10 mouse cellular contexts compared by ENCODE assay signal in genomic region chr5:121187580-121188001, GRCm38 (mm10). TPM values are rescaled to one million over a fixed set of nuclear protein-coding genes. Genes with fewer than 3 reads are reported as not detected.
DNase-seq lines count a peak whose midpoint lies in the region; TF ChIP-seq lines count a peak whose summit lies in the region.
"Had no signal": no experiment of that assay in that cellular context is flagged by ENCODE, and none has a peak within 500 bp of the region (broad histone marks: within the 10 kb centered on the region; RNA-seq: fewer than 3 reads in every experiment).

No protein-coding gene starts in this region.

- intact Hi-C loops in left cerebral cortex, adult 2 months (cut with DNase I), result no loop called here
- intact Hi-C loops in heart, postnatal 10 days (cut with DNase I), result no loop called here

- no peak; the same call in 1 of the 2 replicates for TF ChIP-seq CTCF in left cerebral cortex, adult 2 months (IDR thresholded peaks at IDR 0.05)

- H3K4me1 ChIP-seq in brown adipose tissue, adult 24 weeks (ENCODE audit: control insufficient read depth, insufficient read depth, insufficient read length, low read length), result peaks cover 42% of the 10 kb centered on the region

- H3K27ac ChIP-seq in left cerebral cortex, adult 2 months, result peak overlapping the region; percentile 80
- H3K27ac ChIP-seq in brown adipose tissue, adult 24 weeks (replicated peaks; ENCODE audit: low read depth, low read length), result peak overlapping the region; percentile 7; the same call in 1 of the 2 replicates
- H3K27ac ChIP-seq: stomach, embryonic 15.5 days had no signal

- H3K4me3 ChIP-seq in left cerebral cortex, adult 2 months, result no peak overlapping the region
- no peak overlapping the region for H3K4me3 ChIP-seq in brown adipose tissue, adult 24 weeks (ENCODE audit: insufficient read depth, low read depth, low read length)
- H3K4me3 ChIP-seq: erythroblast, embryonic 14.5 days; stomach, embryonic 15.5 days had no signal

- peak; percentile 36 to 51 for DNase-seq in cerebellum, adult 18-20 months
- DNase-seq in cerebellum, postnatal 4 days (ENCODE audit: low spot score in 2 of 2), result no peak
- DNase-seq in left cerebral cortex, adult 2 months (ENCODE audit: extremely low spot score in 1 of 2, low spot score in 2 of 2), result no peak
- DNase-seq in left cerebral cortex, adult 11 months (ENCODE audit: low spot score), result no peak
- peak; percentile 53 to 77 for DNase-seq in heart, postnatal 10 days
- no peak for DNase-seq in thymus, postnatal 10 days (ENCODE audit: low spot score in 2 of 2)
- DNase-seq in thymus, postnatal 4 days, result no peak

RNA-seq across cellular contexts. Expression of gene Ptpn11, which starts 3.6 kb away (rescaled TPM):
- 10 to 100 TPM; 95.4 to 96.8 TPM for total RNA-seq in left cerebral cortex, adult 2 months (2021)
- polyA plus RNA-seq in brown adipose tissue, adult 24 weeks (2012; ENCODE audit: insufficient read depth, insufficient read length, missing spikeins), result 64.1 and 66.0 TPM in 2 replicates
- 100 to 1,000 TPM; 102 to 158 TPM for total RNA-seq in heart, postnatal 10 days (2021)

RNA-seq across cellular contexts. Expression of gene Rpl6, which starts 16.7 kb away (rescaled TPM):
- total RNA-seq in left cerebral cortex, adult 2 months (2021), result 100 to 1,000 TPM; 412 to 420 TPM
- polyA plus RNA-seq in brown adipose tissue, adult 24 weeks (2012; ENCODE audit: insufficient read depth, insufficient read length, missing spikeins), result 462 and 609 TPM in 2 replicates
- total RNA-seq in heart, postnatal 10 days (2021), result 100 to 1,000 TPM; 729 to 779 TPM

RNA-seq across cellular contexts. Expression of gene Hectd4, which starts 32.4 kb away (rescaled TPM):
- total RNA-seq in left cerebral cortex, adult 2 months (2021), result 100 to 1,000 TPM; 186 to 205 TPM
- 6.0 and 9.2 TPM in 2 replicates for polyA plus RNA-seq in brown adipose tissue, adult 24 weeks (2012; ENCODE audit: insufficient read depth, insufficient read length, missing spikeins)
- 10 to 100 TPM; 24.0 to 24.4 TPM for total RNA-seq in heart, postnatal 10 days (2021)

Comparison
In these comparisons a context has a peak if more than half of its experiments do, and no peak if none do; other contexts are left out.
1. DNase-seq: peak in cerebellum, adult 18-20 months (2 of 2) and heart, postnatal 10 days (2 of 2); none in cerebellum, postnatal 4 days (0 of 2), left cerebral cortex, adult 2 months (0 of 2), left cerebral cortex, adult 11 months (single experiment), thymus, postnatal 10 days (0 of 2) and thymus, postnatal 4 days (single experiment).
2. RNA of gene Hectd4, which starts 32.4 kb away (total RNA-seq): 186 to 205 TPM in left cerebral cortex, adult 2 months; 24.0 to 24.4 TPM in heart, postnatal 10 days; every median in the first group is over 4 times any median in the second.